Mouse (Mus musculus) kidney, adult 2 months (tissue): ENCODE measurements around the gene Folr2.

Source experiments
- CTCF ChIP-seq: fragments of 200-500 bp; conservative IDR thresholded peaks from 2 replicates; pipeline ENCODE4 v1.5.1; 2011; ENCODE audit warnings: low read depth, mild to moderate bottlenecking, control low read depth, low read length, moderate library complexity, mixed read lengths; ENCODE audit not compliant: insufficient read depth, insufficient read length
- POLR2A ChIP-seq: fragments of 200-500 bp; IDR thresholded peaks from one replicate; pipeline ENCODE4 v1.6.1; 2011; ENCODE audit warnings: low read depth, low read length, control low read depth

DNA sequence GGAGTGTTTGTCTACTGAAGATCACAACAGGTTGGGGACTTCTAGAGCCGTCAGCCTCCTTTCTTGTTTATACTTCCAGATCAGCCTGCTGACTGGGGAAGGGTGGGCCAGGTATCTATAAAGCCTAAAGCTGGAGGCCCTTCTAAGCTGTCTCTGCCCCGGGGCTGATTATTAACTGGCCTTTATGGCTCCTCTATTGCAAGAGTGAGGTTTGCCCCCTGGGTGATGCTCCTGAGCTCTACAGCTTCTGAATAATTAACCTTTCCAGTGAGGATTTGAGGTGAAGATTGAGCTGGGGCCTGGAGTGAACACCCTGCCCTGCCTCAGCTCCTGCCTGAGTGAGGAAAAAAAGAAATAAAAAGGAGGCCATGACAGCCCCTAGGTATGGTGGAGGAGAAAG lies 13.6 kb upstream of the Folr2 start, which contains the start of gene Folr1:
- TF ChIP-seq POLR2A: no peak
- no peak for TF ChIP-seq CTCF
